Mouse (Mus musculus) frontal cortex, postnatal 10 days (tissue): Measurements from ENCODE around the gene Hspa2.

Experiments used
- DNase-seq, 2 experiments: peaks; one replicate each; pipeline ENCODE4 v3.0.0; 2022; ENCODE audit warnings: low spot score in 2 of 2, mixed read lengths in 1 of 2

Gene Hspa2

DNA sequence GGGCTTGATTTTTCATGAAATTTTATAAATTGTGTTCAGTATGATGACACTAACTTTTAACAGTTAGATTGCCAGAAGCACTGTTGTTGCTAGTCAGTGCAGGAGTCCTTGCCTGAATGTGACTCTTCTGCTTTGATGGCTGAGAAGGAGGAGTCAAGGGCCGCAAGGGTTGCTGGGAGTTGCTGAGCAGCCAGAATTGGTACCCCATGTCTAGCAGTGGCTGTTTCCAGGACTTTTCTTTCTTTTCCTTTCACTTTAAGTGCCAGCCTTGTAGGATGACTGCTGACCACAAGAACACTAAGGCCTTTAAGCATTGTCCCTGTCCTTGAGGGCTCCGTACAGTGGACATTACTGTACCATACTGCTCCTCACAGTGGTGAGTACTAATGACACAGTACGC is 26.2 kb upstream of the Hspa2 start:
- DNase-seq = no peak

DNA sequence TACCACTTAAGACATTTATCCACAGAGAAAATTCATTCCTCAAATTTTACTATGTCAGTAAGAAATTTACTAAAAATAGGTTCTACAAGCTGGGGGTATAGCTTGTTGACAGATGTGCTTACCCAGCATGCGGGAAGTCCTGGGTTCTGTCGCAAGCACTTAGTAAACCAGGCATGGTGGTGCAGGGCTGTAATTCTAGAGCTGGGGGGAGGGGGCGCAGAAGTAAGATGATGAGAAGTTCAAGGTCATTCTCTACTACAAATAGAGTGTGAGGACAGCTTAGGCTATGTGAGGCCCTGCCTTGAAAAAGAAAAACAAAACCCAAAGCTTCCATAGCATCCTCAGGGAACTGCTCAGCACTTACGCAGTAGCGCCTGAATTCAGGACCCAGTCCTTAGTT is 25.4 kb upstream of the Hspa2 start:
- no peak for DNase-seq

DNA sequence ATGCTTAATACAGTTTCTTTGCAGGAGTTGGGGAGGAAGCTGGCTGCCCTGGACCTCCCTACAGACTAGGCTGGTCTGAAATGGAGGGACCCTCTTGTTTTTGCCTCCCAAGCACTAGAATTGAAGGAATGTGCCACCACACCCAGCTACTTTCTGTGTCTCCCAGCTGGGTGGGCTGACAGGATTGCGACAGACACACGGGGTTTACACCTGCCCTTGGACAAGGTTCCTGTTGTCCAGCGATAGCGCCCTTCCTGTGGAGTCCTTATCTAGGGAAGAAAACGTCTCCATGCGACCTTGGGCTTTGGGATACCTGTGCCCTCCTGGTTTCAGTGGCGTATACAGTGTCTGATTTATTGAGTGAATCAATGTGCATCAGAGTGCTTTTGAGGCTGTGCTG is 23.8 kb upstream of the Hspa2 start:
- no peak for DNase-seq

DNA sequence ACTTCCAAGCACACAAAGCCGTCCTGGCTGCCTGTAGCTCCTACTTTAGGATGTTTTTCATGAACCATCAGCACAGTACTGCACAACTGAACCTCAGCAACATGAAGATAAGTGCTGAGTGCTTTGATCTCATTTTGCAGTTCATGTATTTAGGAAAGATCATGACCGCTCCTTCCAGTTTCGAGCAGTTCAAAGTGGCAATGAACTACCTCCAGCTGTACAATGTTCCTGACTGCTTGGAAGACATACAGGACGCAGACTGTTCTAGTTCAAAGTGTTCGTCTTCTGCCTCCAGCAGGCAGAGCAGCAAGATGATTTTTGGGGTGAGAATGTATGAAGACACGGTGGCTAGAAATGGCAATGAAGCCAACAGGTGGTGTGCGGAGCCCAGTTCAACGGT is 18.6 kb upstream of the Hspa2 start:
- no peak for DNase-seq

DNA sequence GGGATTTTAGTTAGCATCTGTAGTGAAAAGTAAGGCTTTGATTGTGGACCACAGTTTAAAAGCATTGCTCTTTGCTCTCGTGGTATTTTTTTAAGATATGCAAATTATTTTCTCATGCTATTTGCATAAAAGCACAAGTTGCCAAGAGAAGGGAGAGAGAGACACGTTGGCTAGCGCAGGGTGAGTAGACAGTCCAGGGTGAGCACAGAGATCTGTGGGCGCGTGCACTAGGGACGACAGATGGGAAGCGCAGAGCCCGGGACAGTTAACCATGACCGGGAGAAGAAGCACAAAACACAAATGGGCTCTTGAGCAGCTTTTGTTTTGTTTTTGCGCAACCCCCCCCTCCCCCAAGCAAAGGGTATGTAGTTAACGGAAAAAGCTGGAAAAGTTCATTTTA is 15.2 kb upstream of the Hspa2 start:
- no peak for DNase-seq

DNA sequence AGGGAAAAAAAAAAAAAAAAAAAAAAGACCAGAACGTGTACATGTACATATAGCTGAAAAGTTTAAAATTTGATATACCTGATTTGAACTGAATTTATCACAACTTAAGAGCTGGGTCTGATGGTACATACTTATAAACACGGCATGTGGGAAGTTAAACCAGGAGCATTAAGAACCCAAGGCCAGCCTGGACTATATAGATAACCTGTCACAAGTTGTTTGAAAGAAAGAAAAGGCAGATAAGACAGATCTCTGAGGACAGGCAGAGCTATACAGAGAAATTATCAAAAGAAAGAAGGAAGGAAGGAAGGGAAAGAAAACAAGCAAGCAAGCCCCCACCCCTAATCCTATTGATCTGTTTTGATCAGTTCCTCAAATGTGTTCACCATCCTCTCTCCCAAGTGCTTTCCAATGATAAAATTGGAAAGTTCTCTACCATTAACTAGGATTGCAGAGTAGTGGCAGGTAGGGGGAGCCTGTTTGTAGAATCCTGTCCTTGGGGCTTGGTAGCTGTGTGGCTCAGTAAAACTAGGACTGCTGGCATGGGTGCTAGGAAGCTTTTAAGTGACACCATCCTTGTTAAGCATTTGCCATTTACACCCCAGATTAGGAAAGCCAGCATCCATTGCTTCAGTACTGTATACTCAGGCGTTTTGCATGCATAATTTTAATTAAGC is 12.2 kb upstream of the Hspa2 start:
- DNase-seq = no peak

DNA sequence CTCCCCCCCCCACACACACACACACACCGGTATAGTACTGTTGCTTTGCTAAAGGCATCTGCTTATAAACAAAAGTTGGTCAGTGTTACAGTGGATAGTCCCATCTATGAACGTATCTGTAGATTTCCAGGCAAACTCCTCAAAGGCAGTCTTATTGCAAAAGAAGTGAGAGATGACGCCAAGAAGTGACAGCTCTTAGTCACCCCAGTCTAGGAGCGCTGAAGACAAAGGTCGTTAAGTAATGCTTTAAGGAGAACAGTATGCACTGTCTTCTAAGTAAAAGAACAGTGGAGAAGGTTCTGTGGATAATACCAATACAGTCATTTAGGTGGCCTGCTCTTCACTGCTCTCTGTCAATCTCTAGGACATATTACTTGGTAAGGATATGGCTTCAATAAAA is 11.0 kb upstream of the Hspa2 start:
- DNase-seq = no peak

DNA sequence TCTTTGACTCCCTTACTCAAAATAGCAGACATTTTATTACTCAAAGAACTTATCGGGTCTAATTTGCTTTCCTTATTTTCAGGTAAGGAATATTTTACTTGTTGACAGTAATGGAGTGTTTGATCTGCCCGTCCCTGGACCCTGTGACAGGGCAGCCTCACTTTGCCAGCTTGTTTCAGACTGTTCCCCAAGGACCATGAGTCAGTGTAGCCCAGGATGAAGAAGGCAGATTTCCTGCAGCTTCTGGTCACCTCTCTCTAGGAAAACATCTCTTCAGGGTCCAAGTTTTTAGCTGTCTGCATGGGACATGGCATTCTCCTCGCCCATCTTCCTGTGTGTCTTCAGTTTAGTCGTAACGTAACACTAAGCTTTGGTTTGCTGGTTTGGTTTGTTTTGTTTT is 6.7 kb upstream of the Hspa2 start:
- no peak for DNase-seq

DNA sequence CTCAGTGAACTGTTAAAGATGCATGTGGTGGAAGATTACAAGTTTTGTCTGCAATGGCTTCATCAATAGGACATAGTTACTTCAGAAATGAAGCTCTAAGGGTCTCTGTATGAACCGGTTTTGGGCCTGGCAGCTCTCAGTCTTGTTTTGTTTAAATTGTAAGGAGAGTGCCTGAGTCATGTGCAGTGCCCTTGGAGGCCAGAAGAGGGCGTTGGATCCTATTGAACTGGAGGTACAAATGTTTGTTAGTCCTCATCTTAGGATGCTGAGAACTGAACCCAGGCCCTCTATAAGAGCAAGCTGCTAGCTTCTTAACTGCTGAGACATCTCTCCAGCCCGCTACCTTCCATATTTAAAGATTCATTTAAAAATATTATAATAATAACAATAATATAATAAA is 2.3 kb upstream of the Hspa2 start:
- no peak for DNase-seq

DNA sequence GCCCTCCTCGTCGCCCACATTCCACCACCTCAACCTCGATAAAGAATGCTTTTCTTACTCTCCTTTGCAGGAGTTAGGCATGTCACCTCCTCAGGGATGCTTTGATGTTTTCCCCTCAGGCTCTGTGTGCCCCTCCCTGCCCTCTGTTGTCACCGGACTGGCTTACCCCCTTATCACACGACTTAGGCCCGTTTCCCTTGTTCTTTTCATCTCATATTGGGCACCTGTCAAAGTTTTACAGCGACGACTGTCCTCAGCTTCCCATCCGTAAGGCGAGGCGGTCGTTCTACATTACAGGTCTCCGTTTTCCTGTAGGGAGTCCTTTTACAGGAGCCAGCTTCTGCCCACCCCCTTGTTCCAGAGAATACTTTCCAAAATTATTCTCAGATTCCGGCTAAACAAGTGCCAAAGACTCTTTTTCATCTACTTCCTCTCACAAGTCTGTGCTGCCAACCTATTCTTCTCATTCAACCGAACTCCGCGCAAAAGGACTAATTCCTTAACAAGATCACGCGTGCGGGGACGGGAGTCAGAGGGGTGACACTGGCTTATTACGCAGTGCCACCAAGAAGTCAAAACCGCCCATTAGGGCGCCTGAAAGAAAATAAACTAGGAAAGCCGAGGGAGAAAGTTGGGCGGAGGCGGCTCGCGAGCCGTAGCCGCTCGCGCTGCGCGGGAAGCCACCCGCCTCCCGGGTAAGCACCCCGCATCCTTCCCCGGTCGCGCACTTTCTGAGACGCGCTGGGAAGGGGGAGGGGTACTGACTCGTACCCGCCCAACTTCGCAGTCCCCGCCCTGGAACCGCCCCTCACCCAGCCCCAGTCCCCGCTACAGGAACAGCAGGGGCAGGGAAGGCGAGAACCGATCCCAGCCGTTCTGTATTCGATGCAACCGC is 738 bp upstream of the Hspa2 start:
- DNase-seq = no peak

DNA sequence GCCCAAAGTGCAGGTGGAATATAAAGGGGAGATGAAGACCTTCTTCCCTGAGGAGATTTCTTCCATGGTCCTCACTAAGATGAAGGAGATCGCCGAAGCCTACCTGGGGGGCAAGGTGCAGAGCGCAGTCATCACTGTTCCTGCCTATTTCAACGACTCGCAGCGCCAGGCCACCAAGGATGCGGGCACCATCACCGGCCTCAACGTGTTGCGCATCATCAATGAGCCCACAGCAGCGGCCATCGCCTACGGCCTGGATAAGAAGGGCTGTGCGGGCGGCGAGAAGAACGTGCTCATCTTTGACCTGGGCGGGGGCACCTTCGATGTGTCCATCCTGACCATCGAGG is 833 bp downstream of the Hspa2 start:
- no peak for DNase-seq

DNA sequence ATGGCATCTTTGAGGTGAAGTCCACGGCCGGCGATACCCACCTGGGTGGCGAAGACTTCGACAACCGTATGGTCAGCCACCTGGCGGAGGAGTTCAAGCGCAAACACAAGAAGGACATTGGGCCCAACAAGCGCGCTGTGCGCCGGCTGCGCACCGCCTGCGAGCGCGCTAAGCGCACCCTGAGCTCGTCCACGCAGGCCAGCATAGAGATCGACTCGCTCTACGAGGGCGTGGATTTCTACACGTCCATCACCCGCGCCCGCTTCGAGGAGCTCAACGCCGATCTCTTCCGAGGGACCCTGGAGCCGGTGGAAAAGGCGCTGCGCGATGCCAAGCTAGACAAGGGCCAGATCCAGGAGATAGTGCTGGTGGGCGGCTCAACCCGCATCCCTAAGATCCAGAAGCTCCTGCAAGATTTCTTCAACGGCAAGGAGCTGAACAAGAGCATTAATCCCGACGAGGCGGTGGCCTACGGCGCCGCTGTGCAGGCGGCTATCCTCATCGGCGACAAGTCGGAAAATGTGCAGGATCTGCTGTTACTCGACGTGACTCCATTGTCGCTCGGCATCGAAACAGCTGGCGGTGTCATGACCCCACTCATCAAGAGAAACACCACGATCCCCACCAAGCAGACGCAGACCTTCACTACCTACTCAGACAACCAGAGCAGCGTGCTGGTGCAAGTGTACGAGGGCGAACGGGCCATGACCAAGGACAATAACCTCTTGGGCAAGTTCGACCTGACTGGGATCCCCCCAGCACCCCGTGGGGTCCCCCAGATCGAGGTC is 1.4 kb downstream of the Hspa2 start:
- DNase-seq = peak; percentile 35 to 41

DNA sequence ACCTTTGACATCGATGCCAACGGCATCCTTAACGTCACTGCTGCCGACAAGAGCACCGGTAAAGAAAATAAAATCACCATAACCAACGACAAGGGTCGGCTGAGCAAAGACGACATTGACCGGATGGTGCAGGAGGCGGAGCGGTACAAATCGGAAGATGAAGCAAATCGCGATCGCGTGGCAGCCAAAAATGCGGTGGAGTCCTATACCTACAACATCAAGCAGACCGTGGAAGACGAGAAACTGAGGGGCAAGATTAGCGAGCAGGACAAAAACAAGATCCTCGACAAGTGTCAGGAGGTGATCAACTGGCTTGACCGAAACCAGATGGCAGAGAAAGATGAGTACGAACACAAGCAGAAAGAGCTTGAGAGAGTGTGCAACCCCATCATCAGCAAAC is 2.0 kb downstream of the Hspa2 start:
- no peak for DNase-seq

DNA sequence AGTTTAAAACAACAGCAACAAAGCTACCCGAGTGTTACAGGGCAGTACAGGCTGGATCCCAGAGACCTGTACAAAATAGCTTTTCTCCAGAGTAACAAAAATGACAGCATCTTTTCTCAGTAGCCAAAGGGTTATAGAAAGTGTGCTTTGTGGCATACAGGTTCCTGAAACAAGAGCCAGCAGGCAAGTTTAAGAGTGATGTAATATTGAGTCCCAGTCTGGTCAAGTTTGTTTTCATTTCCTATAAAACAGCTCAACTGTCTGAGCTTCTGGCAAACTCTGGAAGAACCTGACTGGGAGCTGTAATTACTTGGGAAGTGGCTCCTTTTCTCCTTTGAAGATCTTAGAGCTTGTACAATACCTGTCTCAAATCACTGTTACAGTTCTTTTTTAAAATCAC is 3.2 kb downstream of the Hspa2 start:
- no peak for DNase-seq

DNA sequence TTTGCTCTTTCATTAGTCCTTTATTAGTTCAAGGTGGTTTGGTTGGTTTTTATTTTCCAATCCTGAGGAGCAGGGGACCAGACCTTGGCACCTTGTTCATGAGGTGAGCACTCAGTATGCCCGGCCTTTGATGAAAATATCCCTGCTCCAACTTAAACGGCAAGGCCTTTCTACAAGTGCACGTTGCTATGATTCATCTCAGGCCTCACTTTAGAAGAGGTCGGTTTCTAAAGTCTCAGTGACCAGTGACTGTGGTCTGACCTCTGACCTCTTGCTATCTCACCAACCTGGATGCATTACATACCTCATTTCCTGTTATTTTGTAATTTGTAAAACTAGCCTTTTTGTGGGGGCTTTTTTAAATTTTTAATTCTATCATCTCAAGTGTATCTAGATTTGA is 5.2 kb downstream of the Hspa2 start:
- DNase-seq = no peak

DNA sequence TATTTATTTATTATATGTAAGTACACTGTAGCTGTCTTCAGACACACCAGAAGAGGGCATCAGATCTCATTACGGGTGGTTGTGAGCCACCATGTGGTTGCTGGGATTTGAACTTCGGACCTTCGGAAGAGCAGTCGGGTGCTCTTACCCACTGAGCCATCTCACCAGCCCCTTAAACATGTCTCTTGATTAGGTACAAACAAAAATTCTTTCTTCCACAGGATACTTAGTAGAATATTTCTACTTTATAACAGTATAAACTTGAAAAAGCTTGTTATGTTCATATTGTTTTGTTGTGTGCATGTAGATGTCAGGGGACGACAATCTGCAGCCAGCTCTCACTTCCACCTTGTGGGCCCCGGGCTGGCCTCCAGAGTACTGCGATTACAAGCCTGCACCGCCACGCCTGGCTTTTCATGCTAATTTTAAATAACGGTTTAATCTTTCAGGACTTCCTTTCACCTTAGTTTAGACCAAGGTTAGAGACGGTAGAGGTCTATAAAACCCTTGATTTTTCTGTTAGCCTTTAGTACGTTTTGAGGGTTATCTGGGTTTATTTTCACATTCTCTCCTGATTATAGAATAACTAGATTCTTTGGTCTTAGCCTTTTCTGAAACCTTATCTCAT is 11.5 kb downstream of the Hspa2 start:
- no peak for DNase-seq

DNA sequence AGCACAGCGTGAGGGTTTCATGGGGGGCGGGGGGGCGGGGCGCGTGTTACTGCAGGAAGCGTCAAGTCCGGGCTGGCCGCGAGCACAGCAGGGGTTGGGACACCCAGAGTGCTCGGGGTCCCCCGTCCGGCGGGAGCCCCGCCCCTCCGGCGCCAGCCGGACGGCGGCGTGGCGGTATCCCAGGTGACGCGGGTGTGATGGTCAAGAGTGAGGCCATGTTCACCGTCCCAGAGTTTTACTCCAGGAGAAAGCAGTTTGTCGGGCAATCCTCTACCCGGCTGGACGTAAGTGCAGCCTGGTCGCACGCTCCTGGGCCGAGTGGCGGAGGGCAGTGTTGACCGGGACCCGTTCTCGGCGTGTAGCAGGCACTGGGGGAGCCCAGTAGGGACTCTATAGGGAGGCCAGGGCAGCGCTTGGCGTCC is 13.5 kb downstream of the Hspa2 start, which contains the start of gene Ppp1r36:
Ppp1r36 (plus strand) TSS at position 106 of the 422 bp plus-strand sequence.
- no peak for DNase-seq

DNA sequence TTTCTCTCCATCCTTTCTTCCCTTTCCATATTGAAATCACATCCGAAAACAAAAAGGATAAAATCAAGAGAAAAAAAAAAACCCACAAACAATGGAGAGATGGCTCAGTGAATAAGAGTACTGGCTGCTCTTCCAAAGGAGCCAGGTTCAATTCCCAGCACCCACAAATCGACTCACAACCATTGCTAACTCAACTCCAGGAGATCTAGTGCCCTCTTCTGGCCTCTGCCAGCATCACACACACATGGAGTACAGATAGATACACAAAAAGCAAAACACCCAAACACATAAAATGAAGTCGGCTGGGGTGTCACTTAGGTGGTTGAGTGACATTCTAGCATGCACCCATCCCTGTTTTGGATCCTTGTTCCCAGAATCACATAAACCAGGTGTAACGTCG is 14.4 kb downstream of the Hspa2 start:
- no peak for DNase-seq

DNA sequence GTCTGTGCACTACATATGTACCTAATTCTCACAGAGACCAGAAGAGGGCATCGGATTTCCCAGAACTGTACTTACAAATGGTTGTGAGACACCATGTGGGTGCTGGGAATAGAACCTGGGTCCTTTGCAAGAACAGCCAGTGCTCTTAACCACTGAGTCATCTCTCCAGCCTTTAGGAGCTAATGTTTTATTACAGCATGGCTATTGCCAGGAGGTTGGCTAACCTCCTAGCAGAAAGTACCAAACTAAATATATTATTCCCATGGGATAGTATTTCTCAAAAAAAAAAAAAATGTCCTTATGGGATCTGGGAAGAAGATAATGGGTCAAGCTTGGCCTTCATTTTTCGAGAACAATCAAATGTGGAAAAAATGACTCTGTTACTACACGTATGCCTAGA is 21.3 kb downstream of the Hspa2 start:
- DNase-seq = no peak

DNA sequence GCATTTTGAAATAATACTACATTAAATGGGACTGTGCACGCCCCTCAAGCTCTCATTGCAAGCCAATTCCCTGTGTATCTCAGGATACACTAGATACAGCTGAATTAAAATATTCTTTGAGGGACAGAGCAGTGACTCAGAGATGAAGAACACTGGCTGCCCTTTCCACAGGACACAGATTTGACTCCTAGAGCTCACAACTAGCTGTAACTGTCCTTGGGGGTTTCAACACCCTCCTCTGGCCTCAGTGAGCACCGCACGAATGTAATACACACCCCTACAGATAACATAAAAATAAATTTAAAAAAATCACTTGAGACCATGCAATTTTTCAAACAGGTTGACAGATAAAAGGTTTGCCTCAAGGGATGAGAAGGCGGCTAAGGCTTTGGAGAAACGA is 23.6 kb downstream of the Hspa2 start:
- DNase-seq = no peak

DNA sequence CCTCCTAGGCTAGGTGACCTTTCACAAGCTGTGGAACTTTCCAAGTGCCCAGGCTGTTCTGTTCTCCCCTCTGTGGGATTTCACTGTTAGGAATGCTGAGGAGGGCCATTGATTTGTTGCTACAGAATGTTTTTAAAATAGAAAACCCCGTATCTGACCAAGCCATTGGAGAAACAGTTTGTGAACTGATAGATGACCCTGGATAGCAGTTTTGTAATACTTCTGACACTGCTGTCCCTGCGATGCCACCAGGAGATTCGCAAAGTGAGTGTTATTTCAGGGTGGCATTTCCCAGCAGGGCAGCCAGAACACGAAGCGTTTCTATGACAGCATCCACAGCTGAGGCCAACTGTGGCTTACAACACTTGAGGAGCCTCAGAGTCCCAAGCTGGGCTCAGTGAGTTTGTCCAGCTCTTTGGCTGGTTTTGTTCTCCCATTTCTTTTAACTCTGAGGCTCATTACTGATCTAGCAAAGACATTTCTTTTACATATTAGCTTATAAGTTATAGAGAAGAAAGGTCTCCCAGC is 27.0 kb downstream of the Hspa2 start:
- no peak for DNase-seq

DNA sequence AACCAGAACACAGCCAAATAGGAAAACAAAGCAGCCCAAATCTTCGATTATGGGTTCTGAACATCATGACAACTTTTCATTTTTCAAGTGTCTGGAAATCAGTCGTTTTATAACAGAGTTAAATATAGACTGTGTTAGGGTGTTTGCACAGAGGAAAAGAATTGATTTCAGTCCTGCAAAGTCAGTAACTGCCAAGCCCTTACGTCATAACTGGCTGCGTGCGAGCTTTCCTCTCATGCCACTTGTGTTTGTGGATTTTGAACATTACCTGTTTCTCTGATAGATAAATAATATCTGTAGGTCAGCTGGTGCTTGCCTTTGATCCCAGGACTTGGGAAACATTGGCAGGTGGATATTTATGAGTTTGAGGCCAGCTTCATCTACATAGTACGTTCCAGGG is 27.5 kb downstream of the Hspa2 start:
- no peak for DNase-seq
